Mouse (Mus musculus) heart, embryonic 14.5 days (tissue): ENCODE results near the gene Ndst2. TPM values are rescaled to one million over a fixed set of nuclear protein-coding genes. Genes with fewer than 3 reads are reported as not detected.

ENCODE experiments used
- ATAC-seq: fragments of 200-750 bp; cut with Nextera tagmentation; 2 replicates; pipeline ENCODE4 v1.8.0; 2017; ENCODE audit warnings: low read depth, moderate TSS enrichment; ENCODE audit not compliant: insufficient number of reproducible peaks, insufficient read depth, low FRiP score
- H3K27ac ChIP-seq, 2 experiments: fragments of 200-500 bp in 1 of 2; fragments of 300-500 bp in 1 of 2; sonication (generic) in 1 of 2; replicated peaks in 1 of 2; 2 replicates each; pipeline ENCODE4 v1.5.1; 2012 to 2014; ENCODE audit warnings: low read depth in 2 of 2, low read length in 2 of 2, control low read depth in 1 of 2, mild to moderate bottlenecking in 1 of 2, mixed read lengths in 1 of 2; ENCODE audit not compliant: control insufficient read depth in 1 of 2, insufficient read depth in 1 of 2
- H3K27me3 ChIP-seq: fragments of 300-500 bp; sonication (generic); 2 replicates; pipeline ENCODE4 v1.6.1; 2014; ENCODE audit warnings: mild to moderate bottlenecking, low read length, control low read depth; ENCODE audit not compliant: control insufficient read depth, insufficient read depth
- H3K36me3 ChIP-seq: fragments of 300-500 bp; sonication (generic); 2 replicates; pipeline ENCODE4 v1.6.1; 2014; ENCODE audit warnings: mild to moderate bottlenecking, control low read depth, low read length, mixed read lengths; ENCODE audit not compliant: control insufficient read depth, insufficient read depth
- H3K4me1 ChIP-seq, 2 experiments: fragments of 200-500 bp in 1 of 2; fragments of 300-500 bp in 1 of 2; sonication (generic) in 1 of 2; 2 replicates each; pipeline ENCODE4 v1.6.1; 2012 to 2014; ENCODE audit warnings: low read length in 2 of 2, control low read depth in 1 of 2, mixed read lengths in 1 of 2; ENCODE audit not compliant: control insufficient read depth in 2 of 2, insufficient read depth in 2 of 2
- H3K4me2 ChIP-seq: fragments of 300-500 bp; sonication (generic); 2 replicates; pipeline ENCODE4 v1.6.1; 2014; ENCODE audit warnings: mild to moderate bottlenecking, low read length
- H3K4me3 ChIP-seq, 2 experiments: fragments of 200-500 bp in 1 of 2; fragments of 300-500 bp in 1 of 2; sonication (generic) in 1 of 2; 2 replicates each; pipeline ENCODE4 v1.5.1; 2012 to 2014; ENCODE audit warnings: low read length in 2 of 2, mild to moderate bottlenecking in 2 of 2, control low read depth in 1 of 2, low read depth in 1 of 2, moderate library complexity in 1 of 2; ENCODE audit not compliant: control insufficient read depth in 1 of 2, insufficient read depth in 1 of 2
- H3K9ac ChIP-seq: fragments of 300-500 bp; sonication (generic); 2 replicates; pipeline ENCODE4 v1.6.1; 2014; ENCODE audit warnings: mild to moderate bottlenecking, low read length
- H3K9me3 ChIP-seq: fragments of 300-500 bp; sonication (generic); 2 replicates; pipeline ENCODE4 v1.6.1; 2016; ENCODE audit warnings: low read length, control low read depth; ENCODE audit not compliant: control insufficient read depth
- WGBS: fragments of 180-500 bp; shearing (Covaris S2); extraction: QIAGEN DNeasy Blood & Tissue Kit; methylation state at CpG from one replicate; pipeline ENCODE4 v1.1.7; 2014; 5-methylcytosine and 5-hydroxymethylcytosine counted together
- polyA plus RNA-seq: library from polyadenylated mRNA; unstranded; fragments of >200 nt; fragmentation: Nextera tagmentation; extraction: Ambion mirVana; gene quantifications from 2 replicates; pipeline ENCODE4 v1.2.1, GENCODE M21; 2014

Ndst2 gene
- polyA plus RNA-seq, 1 experiment from 2014 or later: 20.9 TPM

DNA sequence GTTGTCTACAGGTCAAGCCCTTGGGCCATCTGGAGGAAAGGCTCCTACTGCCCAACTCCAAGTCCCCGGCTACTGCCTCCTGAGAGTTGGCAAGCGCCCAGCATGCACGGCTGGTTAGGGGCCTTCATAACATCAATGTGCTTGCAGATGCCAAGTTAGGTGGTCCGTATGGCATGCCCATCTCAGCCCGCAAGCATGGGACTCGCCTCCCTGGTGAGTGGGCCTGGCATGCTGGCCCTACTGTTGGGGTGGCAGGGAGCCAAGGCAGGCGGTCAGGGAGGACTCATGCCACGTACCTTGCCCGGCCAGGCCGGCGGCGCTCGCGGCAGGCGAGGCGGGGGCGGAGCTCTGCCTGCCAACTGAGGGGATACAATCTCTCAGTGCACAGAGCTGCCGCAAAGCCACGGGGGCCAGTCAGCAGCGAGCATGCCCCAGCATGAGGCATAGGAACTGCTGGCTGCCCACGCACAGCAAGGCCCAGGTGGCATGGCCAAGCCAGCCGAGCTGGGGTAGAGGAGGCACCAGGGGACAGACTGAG, 23.1 kb upstream of the Ndst2 start:
- Histone ChIP-seq H3K9ac (no peak overlapping the region), H3K4me3 (no peak overlapping the region), H3K4me1 (peaks cover 6 to 8% of the 10 kb centered on the region in 2 experiments), H3K27ac (no peak overlapping the region), H3K4me2 (no peak overlapping the region), H3K36me3 (peaks cover 98% of the 10 kb centered on the region), H3K27me3 (no peaks in the 10 kb centered on the region), H3K9me3 (no peaks in the 10 kb centered on the region)
- WGBS: 89% methylated on average over 22 of the region's 22 CpGs
- no peak for ATAC-seq

GRCm38 (mm10) chr14:20753792-20754191, 19.4 kb upstream of the Ndst2 start:
- Histone ChIP-seq H3K4me1 (peaks cover 11 to 21% of the 10 kb centered on the region in 2 experiments), H3K9me3 (no peaks in the 10 kb centered on the region), H3K4me2 (no peak overlapping the region), H3K4me3 (no peak overlapping the region), H3K27me3 (no peaks in the 10 kb centered on the region), H3K36me3 (peaks cover 72% of the 10 kb centered on the region), H3K9ac (no peak overlapping the region), H3K27ac (no peak overlapping the region)
- 70% methylated on average over 3 of the region's 3 CpGs for WGBS
- ATAC-seq: no peak

- Histone ChIP-seq H3K4me2 (no peak overlapping the region), H3K9ac (0 out of 2 replicates have a peak overlapping the region, but pooled peaks have one; percentile 13), H3K4me1 (peaks cover 14 to 31% of the 10 kb centered on the region in 2 experiments), H3K9me3 (no peaks in the 10 kb centered on the region), H3K27me3 (no peaks in the 10 kb centered on the region), H3K4me3 (no peak overlapping the region), H3K36me3 (peaks cover 59% of the 10 kb centered on the region), H3K27ac (peak overlapping the region; percentile 86)
- 79% methylated on average over 5 of the region's 5 CpGs for WGBS
- ATAC-seq: no peak
These were observed 16.1 kb upstream of the Ndst2 start for GRCm38 (mm10) chr14:20750503-20750902.

- H3K4me1 ChIP-seq: peaks cover 14 to 31% of the 10 kb centered on the region in 2 experiments
- peaks cover 59% of the 10 kb centered on the region for H3K36me3 ChIP-seq
- H3K27ac ChIP-seq: peak overlapping the region; percentile 86
- WGBS: 24% methylated on average over 4 of the region's 4 CpGs
- no peak overlapping the region for H3K9ac ChIP-seq
- H3K4me3 ChIP-seq: no peak overlapping the region
- no peak overlapping the region for H3K4me2 ChIP-seq
- ATAC-seq: no peak
- no peaks in the 10 kb centered on the region for H3K9me3 ChIP-seq
- no peaks in the 10 kb centered on the region for H3K27me3 ChIP-seq
These were observed 15.2 kb upstream of the Ndst2 start for GRCm38 (mm10) chr14:20749494-20750051.

DNA sequence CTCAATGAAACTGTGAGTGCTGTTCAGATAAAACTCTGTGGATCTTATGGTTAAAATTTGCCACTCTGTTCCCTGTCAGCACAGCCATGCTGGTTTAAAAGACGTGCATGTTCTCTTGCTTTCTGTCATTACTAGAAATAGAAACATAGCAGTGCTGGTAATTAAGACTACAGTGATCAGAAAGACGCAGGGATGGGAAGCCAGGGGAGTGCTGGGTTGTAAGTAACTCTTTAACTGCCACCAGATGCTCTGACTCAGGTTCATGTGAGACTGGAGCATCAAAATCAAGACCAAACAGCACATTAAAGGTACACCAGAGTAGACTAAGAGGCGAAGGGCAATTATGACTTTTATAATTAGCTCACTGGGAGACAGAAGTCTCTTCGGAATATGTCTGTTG, 14.0 kb upstream of the Ndst2 start:
- Histone ChIP-seq H3K27me3 (no peaks in the 10 kb centered on the region), H3K27ac (peak overlapping the region; percentile 3 to 58; a peak in 2 of 4 replicates), H3K4me2 (no peak overlapping the region), H3K4me3 (no peak overlapping the region), H3K36me3 (peaks cover 61% of the 10 kb centered on the region), H3K9me3 (no peaks in the 10 kb centered on the region), H3K9ac (no peak overlapping the region), H3K4me1 (peaks cover 14 to 31% of the 10 kb centered on the region in 2 experiments)
- ATAC-seq: no peak
- 54% methylated on average over 4 of the region's 4 CpGs for WGBS

DNA sequence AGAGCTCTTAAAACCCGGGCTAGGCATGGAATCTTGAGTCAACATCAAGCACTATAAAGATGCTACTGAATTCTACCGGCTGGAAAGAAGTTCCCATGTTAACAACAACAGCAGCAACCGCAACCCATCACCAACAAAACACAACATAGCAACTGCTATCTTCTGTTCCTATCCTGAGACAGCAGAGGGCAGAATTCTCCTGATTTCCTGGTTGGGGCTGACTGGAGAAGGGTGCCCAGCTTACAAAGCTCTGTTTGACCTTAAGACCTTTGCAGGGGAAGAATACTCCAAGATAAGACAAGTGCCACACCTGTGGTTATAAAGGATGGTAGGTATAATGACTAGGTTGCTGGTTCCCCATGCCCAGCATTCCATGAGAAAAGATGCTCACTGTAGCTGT, 12.6 kb upstream of the Ndst2 start:
- H3K9me3 ChIP-seq: no peaks in the 10 kb centered on the region
- H3K36me3 ChIP-seq: peaks cover 57% of the 10 kb centered on the region

DNA sequence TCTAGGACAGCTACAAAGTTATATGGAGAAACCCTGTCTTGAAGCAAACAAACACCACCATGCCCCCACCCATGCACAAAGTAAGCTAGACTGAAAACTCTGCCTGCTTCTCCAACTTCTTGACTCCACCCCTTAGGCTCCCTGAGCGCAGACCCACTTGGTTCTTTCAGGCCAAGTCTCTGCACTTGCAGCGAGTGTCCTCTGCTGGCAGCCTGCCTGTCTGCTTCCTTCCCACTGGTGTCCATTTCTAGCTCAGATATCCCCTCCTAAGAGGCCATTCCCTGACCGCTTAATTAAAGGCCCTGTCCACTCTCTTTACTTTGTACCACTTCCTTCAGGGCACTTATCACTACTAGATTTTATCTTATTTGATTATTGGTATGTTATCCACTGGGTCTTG, 9.3 kb upstream of the Ndst2 start:
- 70% methylated on average over 3 of the region's 3 CpGs for WGBS
- no peak for ATAC-seq
- no peak overlapping the region for H3K9ac ChIP-seq
- no peak overlapping the region for H3K27ac ChIP-seq
- no peak overlapping the region for H3K4me2 ChIP-seq
- peaks cover 86% of the 10 kb centered on the region for H3K36me3 ChIP-seq
- no peak overlapping the region for H3K4me3 ChIP-seq
- peaks cover 6 to 14% of the 10 kb centered on the region in 2 experiments for H3K4me1 ChIP-seq
- H3K27me3 ChIP-seq: no peaks in the 10 kb centered on the region
- no peaks in the 10 kb centered on the region for H3K9me3 ChIP-seq

More for the DNA sequence above, 12.6 kb upstream of the Ndst2 start:
- no peak overlapping the region for H3K4me2 ChIP-seq
- 87% methylated on average over 3 of the region's 3 CpGs for WGBS
- no peak overlapping the region for H3K9ac ChIP-seq
- H3K4me1 ChIP-seq: peaks cover 14 to 31% of the 10 kb centered on the region in 2 experiments
- no peak overlapping the region for H3K4me3 ChIP-seq
- no peak overlapping the region for H3K27ac ChIP-seq
- H3K27me3 ChIP-seq: no peaks in the 10 kb centered on the region
- ATAC-seq: no peak

DNA sequence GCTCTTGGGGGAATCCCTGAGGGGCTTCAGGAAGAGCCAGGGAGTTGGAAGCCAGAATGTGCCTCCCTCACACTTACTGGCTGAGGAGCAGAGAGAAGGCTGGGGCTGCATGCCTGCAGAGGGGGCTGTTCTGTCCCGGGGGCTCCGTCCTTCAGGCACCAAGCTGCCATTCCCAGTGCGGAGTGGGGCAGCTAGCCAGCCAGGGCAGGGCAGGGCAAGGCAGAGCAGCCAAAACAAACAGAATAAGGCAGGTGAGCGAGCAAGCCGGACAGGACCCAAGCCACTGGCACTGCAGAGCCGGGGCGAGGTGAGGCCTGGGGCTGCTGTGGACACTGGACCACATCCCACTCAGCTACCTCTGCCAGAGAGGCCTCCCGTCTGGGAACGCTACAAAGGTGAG, 6.9 kb upstream of the Ndst2 start:
- no peak overlapping the region for H3K27ac ChIP-seq
- peaks cover 91% of the 10 kb centered on the region for H3K36me3 ChIP-seq
- no peaks in the 10 kb centered on the region for H3K27me3 ChIP-seq
- peaks cover 2 to 12% of the 10 kb centered on the region in 2 experiments; a peak in 2 of 4 replicates for H3K4me1 ChIP-seq
- H3K9ac ChIP-seq: no peak overlapping the region
- H3K4me3 ChIP-seq: no peak overlapping the region
- no peak overlapping the region for H3K4me2 ChIP-seq
- 81% methylated on average over 9 of the region's 9 CpGs for WGBS
- no peak for ATAC-seq
- no peaks in the 10 kb centered on the region for H3K9me3 ChIP-seq
